Mouse (Mus musculus): ENCODE measurements around the gene Gusb.

DNA sequence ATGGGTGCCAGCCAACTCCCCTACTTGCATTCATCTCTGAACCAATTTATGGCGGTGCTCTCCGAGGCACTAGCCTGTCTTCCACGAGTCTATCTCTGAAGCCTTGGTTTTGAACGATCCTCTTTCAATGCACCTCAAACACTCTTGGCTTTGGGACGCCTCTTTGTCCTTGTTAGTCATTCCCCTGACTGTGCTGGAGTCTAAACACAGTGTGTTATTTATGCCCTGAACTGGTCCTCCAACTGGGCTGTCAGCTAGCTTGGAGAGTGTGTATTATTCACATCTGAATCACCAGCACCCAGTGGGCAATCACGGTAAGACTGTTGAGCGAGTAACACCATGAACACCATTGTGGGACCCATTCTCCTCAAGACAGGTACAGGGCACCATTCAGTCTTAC lies 24.8 kb upstream of the Gusb start:
- TF ChIP-seq CTCF (IDR thresholded peaks at IDR 0.05; ENCODE audit: borderline replicate concordance, insufficient read depth, low read depth, low read length) (no peak), POLR2A (IDR thresholded peaks at IDR 0.05; ENCODE audit: borderline replicate concordance, insufficient read depth, low read length) (no peak)

Measured in cerebellum, adult 2 months (tissue).